Mouse (Mus musculus) Patski (cell line): Measurements from ENCODE around the gene Stard13. TPM values are rescaled to one million over a fixed set of nuclear protein-coding genes. Genes with fewer than 3 reads are reported as not detected.

ENCODE experiments used
- ATAC-seq: fragments of 100-300 bp; one replicate; pipeline ENCODE4 v1.8.0; 2021
- CTCF ChIA-PET: fragments of 350-600 bp; sonication (Branson Sonifier 250); formaldehyde crosslinking; loops from one replicate; lab custom pipeline; 2022; ENCODE audit warnings: inconsistent platforms; lab: Charles Lee
- POLR2A ChIA-PET: fragments of 350-600 bp; sonication (Branson Sonifier 250); formaldehyde crosslinking; loops from one replicate; lab custom pipeline; 2022; ENCODE audit warnings: antibody characterized with exemption, inconsistent platforms; lab: Charles Lee
- DNase-seq: peaks from one replicate; pipeline ENCODE4 v3.0.0-alpha.2; 2011; ENCODE audit warnings: low read depth, low spot score
- H3K27me3 ChIP-seq: fragments of 371-371 bp; one replicate; pipeline ENCODE4 v1.5.1; 2021
- CTCF ChIP-seq: fragments of 100-300 bp; IDR thresholded peaks from one replicate; pipeline ENCODE4 v1.5.1; 2021
- in situ Hi-C: fragments of 300-500 bp; cut with MboI; formaldehyde crosslinking; loops from 3 replicates; pipeline ENCODE4 v1.11.1; 2018; ENCODE audit warnings: low pct_unique_long_range_greater_than_20kb, mixed read lengths
- polyA plus RNA-seq: library from polyadenylated mRNA; unstranded; gene quantifications from one replicate; pipeline ENCODE4 v1.2.3, GENCODE M21; 2021

Stard13 gene
- polyA plus RNA-seq, 1 experiment from 2014 or later: 59.4 TPM

DNA sequence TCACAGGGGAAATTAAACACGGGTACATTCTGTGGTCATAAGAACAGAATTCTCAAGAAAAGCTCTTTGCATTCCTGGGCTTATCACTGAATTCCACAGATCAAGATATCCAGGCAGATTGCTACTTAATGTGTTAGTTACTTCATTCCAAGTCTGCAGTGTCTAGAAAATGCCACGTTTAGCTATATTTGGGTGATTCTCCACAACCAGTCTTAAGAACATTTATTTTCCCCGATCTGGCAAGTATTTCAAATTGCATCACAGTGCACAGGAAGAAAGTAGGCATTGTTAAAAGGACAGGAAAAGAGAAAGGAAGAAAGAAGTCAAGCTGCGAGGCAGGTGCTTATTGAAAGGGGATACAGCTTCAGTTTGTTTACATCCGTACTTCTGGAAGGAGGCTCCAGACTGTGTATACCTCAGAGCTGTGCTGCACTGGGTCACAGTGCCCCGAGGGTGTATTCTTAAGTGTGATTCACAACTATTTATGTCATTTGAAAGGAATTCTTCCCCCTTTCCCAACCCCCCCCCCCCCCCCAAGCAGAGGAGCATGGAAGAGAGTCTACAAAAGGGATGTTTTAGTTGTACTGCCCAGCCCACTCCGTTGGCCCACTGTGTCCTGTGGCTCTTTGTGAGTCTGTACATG, 179.4 kb downstream of the Stard13 start:
- POLR2A ChIA-PET: interaction anchor here (1.1 kb wide), 1 partner anchor 193 kb away, joined by 4 read pairs; no protein-coding TSS in a partner anchor
- no peaks in the 10 kb centered on the region for H3K27me3 ChIP-seq
- CTCF ChIA-PET: interaction anchor here (0.7 to 2.5 kb wide), 12 partner anchors 8 to 314 kb away, joined by 3 to 12 read pairs (median 4); no protein-coding TSS in a partner anchor
- ATAC-seq (peak; percentile 85), DNase-seq (peak; percentile 69)
- in situ Hi-C loops: no loop called here
- TF ChIP-seq CTCF: no peak

DNA sequence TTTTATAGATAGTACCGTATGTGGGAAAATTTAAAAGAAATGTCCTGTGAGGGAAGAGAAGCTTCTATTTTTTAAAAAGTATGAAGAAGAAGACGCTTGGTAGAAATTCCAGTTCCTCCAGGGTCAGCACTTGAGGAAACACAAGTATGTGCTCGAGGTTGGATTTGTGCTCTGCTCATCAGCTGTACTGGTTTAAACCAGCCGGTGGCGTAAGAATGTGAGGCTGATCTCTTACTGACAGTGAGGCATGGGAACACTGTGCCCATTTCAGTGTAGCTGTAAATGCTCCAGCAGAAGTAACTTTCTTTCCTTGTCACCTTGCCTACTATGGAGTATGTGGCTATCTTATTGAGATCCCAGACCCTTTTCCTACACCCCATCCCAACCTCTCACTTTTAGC, 180.4 kb downstream of the Stard13 start:
- no peak for ATAC-seq
- TF ChIP-seq CTCF: no peak
- ChIA-PET POLR2A (interaction anchor here (1.1 kb wide), 1 partner anchor 192 kb away, joined by 4 read pairs; no protein-coding TSS in a partner anchor), CTCF (interaction anchor here (1.0 to 2.5 kb wide), 5 partner anchors 11 to 315 kb away, joined by 3 to 12 read pairs (median 3); no protein-coding TSS in a partner anchor)
- no peak for DNase-seq
- no peaks in the 10 kb centered on the region for H3K27me3 ChIP-seq
- in situ Hi-C loops: no loop called here

DNA sequence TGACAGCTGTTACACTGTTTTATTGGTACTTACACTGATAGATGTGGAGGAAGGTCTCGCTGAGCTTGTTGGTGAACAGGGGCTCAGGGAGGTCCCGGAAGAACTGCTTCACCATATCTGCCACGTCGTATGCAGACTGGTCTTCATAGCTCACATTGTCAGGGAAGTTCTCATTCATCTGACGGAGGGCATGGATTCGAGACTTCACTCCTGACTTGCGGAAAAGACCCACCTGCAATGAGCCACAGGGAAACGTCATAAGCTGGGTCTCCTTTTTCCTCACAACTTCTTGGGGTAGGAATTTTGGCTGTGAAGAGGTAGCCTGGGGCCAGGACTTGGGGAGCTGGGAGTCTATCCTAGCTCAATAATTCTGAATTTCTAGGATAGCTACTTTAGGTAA, 181.3 kb downstream of the Stard13 start:
- POLR2A ChIA-PET: no interaction called here
- TF ChIP-seq CTCF: no peak
- CTCF ChIA-PET: interaction anchor here (1.5 to 2.5 kb wide), 3 partner anchors 10 to 51 kb away, joined by 3 to 12 read pairs (median 4); no protein-coding TSS in a partner anchor
- no peak for ATAC-seq
- in situ Hi-C loops: no loop called here
- DNase-seq: no peak
- H3K27me3 ChIP-seq: no peaks in the 10 kb centered on the region

DNA sequence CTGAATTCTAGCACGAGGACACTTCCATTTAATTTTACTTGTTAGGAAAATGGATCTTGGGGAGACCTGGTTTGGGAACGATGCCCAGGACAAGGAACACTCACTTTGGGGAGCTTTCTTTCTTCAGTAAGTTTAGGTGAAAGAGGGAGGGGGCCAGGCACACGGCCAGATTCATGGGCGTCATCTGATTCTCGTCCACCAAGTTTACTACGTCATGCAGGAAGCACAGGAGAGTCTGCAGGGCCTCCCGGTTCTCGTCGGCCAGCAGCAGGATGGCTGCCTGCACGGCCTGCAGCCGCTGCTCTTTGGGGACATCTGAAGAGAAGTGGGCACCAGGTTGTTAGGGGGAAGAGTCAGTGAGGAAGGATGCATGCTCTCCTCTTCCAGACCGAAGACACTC, 186.1 kb downstream of the Stard13 start:
- CTCF ChIA-PET: no interaction called here
- no peaks in the 10 kb centered on the region for H3K27me3 ChIP-seq
- in situ Hi-C loops: no loop called here
- ATAC-seq: no peak
- DNase-seq: no peak
- POLR2A ChIA-PET: no interaction called here
- no peak for TF ChIP-seq CTCF

DNA sequence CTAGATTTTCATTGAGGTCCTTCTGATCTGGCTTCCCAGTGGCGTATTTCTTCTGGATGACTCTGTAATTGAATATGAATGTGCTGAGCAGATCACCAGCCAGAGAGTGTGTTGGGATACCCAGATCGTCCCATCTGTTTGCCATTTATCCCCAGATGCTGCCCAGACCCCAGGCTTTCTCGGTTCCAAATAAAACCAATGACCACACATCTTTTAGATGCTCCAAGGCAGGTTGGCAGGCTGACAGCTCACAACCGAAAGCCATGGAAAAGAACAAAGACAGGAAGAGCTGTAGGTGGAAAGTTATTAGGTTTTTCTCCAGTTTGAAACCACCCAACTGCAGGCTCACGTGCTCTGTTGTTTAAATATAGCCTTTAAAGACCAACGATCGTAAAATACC, 186.7 kb downstream of the Stard13 start:
- in situ Hi-C loops: no loop called here

DNA sequence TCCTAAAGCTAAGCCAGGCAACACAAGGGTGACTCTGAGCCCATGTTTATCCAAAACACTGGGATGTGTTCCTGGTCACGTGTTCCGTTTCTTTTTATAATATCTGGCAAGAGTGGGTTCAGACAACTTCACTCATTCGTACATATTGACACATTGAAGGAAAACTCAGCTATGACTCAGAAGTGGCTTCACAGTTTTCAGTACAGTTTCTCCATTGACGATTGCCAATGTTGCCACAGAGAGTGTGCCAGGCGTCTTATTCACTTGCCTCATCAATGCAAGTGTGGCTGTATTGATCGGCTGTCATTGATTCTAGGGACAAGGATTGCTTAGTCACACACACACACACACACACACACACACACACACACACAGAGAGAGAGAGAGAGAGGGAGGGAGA, 187.5 kb downstream of the Stard13 start:
- CTCF ChIA-PET: interaction anchor here (1.4 kb wide), 1 partner anchor 9 kb away, joined by 3 read pairs; no protein-coding TSS in a partner anchor
- ATAC-seq: no peak
- no peaks in the 10 kb centered on the region for H3K27me3 ChIP-seq
- DNase-seq: no peak
- in situ Hi-C loops: no loop called here
- POLR2A ChIA-PET: no interaction called here
- TF ChIP-seq CTCF: no peak

More for the DNA sequence above, 186.7 kb downstream of the Stard13 start:
- ChIA-PET POLR2A (no interaction called here), CTCF (no interaction called here)
- H3K27me3 ChIP-seq: no peaks in the 10 kb centered on the region
- no peak for TF ChIP-seq CTCF
- no peak for DNase-seq
- ATAC-seq: no peak

DNA sequence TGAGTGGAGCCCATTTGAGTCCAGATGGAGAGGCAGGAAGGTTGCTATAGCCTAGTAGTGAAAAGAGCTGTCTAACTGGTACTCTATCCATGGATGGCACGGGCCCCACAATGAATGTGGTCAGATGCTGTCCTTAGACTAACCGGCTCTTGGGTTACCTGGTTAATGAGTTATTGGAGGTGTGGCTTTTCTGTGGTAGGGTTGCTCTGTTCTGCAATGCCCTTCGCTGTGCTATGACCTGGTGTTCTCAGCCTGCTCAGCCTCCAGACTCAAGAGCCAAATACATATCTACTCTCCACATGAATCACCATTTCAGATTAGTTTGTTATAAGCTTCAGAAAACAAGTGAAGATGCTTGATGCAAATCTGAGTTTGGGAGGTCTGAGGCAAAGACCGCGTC, 190.7 kb downstream of the Stard13 start:
- DNase-seq (peak; percentile 53), ATAC-seq (peak; percentile 79)
- no peaks in the 10 kb centered on the region for H3K27me3 ChIP-seq
- CTCF ChIA-PET: interaction anchor here (1.0 to 2.0 kb wide), 6 partner anchors 11 to 644 kb away, joined by 3 to 12 read pairs (median 4); no protein-coding TSS in a partner anchor
- in situ Hi-C loops: no loop called here
- POLR2A ChIA-PET: interaction anchor here (0.6 kb wide), 1 partner anchor 380 kb away, joined by 3 read pairs; no protein-coding TSS in a partner anchor
- no peak for TF ChIP-seq CTCF

DNA sequence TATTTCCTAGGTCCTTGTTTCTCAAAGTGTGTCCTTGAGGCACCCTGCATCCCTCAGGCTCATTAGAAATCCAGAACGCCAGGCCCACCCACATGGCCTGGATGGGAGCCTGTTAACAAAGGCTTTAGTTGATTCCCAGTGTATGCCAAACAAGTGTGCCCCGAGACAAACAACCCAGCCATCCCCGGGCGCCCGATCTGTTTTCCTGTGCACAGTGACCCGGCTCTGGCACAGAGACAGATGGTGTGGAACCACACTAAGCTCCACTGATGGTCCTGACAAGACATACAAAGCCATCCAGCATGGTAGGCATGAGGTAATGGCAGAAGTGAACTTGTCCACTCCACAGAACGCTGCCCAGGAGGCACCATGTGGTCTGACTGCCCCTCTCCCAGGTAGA, 195.8 kb downstream of the Stard13 start:
- ChIA-PET POLR2A (no interaction called here), CTCF (no interaction called here)
- no peak for TF ChIP-seq CTCF
- ATAC-seq (no peak), DNase-seq (no peak)
- no peaks in the 10 kb centered on the region for H3K27me3 ChIP-seq
- in situ Hi-C loops: no loop called here

DNA sequence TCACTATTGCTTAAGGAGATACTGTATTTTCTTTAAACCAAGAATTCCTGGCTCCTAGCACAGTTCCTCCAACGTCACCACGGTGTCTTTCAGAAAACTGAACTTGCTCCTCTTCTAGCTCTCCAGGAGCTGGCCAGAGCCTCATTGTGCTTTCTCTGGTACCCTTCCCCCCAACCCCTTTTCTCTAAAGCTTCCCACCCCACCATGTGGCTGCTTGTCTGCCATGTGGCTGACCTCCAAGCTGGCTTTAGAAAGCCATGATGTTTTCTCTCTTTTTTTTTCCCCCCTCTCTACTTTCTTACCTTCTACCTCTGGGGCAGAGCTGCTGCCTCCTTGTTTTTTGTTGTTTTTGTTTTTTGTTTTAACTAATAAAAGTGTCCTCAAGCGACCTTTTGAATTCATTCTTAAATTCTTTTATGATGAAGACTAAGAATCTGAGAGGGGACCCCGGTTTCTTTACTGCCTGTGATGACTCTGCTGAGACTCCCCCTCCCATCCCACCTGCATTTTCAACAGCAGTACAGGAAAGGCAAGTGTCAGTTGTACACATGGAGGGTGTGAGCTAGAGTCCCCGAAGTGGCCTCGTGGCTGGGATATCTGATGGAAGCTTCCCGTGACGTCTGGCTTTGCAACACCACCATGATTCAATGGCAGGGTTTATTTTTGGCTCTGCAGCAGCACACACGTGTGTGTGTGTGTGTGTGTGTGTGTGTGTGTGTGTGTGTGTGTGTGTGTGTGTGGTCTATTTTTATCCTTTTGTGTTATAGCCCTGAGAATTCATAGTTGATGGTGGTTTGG, 198.7 kb downstream of the Stard13 start:
- no peak for TF ChIP-seq CTCF
- DNase-seq (no peak), ATAC-seq (no peak)
- in situ Hi-C loops: no loop called here
- H3K27me3 ChIP-seq: no peaks in the 10 kb centered on the region
- POLR2A ChIA-PET: interaction anchor here (0.7 kb wide), 2 partner anchors 50 to 167 kb away, joined by 3 to 4 read pairs; no protein-coding TSS in a partner anchor
- CTCF ChIA-PET: interaction anchor here (1.1 kb wide), 1 partner anchor 652 kb away, joined by 3 read pairs; no protein-coding TSS in a partner anchor

DNA sequence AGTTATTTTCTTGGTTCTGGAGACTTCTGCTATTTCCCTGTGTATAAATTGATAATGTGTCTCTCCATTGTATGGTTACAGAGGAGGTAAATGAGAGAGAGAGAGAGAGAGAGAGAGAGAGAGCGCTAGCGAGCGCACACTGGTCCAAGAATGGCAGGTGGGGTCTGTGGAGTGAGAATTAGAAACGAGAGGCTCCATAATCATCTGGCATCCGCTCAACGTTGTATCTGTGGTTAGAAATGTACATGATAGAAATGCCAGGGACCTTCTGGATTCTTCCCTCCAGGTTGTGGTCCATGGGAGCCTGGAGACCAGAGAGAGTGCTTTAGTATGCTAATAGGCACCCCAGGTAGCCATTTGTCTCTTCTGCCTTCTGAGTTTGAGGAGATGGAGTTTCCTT, 204.7 kb downstream of the Stard13 start:
- no peak for ATAC-seq
- TF ChIP-seq CTCF: no peak
- ChIA-PET POLR2A (interaction anchor here (0.7 kb wide), 1 partner anchor 675 kb away, joined by 3 read pairs; no protein-coding TSS in a partner anchor), CTCF (no interaction called here)
- in situ Hi-C loops: no loop called here
- no peaks in the 10 kb centered on the region for H3K27me3 ChIP-seq
- no peak for DNase-seq
